Mouse (Mus musculus) megakaryocyte-erythroid progenitor cell, adult 5-6 weeks (primary cell): ENCODE results near the gene 4930548H24Rik. TPM values are rescaled to one million over a fixed set of nuclear protein-coding genes. Genes with fewer than 3 reads are reported as not detected.

Experiments used
- ATAC-seq: replicated peaks from 2 replicates; pipeline ENCODE4 v1.8.0; 2016; ENCODE audit warnings: mild to moderate bottlenecking, inconsistent platforms; ENCODE audit not compliant: severe bottlenecking, poor library complexity, low FRiP score, low TSS enrichment
- total RNA-seq, 2 experiments: library from RNA; stranded (forward) in 1 of 2; stranded (reverse) in 1 of 2; fragments of 200-1000, 215-1000 nt in 1 of 2; fragments of >200 nt in 1 of 2; fragmentation: Nextera tagmentation in 1 of 2; gene quantifications; 2 replicates each; pipeline ENCODE4 v1.2.3; 2014 to 2017

Gene 4930548H24Rik
- total RNA-seq, 2 experiments from 2014 or later = 0.75 to 4.4 TPM

DNA sequence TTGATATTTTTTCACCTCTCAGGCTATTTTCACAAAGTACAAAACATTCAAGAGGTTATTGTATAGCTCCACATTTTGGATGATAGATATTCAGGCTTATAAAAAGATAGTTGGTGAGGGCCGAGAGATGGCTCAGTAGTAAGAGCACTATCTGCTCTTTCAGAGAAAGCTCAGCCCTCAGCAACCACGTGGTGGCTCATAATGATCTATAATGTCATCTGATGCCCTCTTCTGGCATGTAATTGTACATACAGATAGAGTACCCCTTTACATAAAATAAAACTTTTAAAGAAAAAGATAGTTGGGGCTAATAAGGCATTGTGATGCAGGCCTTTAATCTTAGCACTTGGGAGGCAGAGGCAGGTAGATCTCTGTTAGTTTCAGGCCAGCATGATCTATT is 43.0 kb downstream of the 4930548H24Rik start:
- ATAC-seq = peak; percentile 83

DNA sequence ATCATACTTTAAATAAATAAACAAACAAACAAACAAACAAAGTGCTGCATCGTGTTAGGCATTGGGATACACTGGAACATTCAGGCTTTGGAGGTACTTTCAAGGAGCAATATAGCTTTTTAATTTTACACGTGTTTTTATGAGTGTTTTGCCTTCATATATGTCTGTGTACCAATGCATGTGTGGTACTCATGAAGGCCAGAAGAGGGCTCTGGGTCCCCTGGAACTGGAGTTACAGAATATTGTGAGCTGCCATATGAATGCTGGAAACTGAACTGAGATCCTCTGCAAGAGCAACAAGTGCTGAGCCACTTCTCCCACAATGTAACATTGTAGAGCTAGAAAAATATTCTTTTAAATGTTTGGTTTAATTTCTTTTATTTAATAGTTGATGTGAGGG is 49.7 kb downstream of the 4930548H24Rik start:
- ATAC-seq = no peak

Other genes starting within 250 kb of the 4930548H24Rik start
- 43.4 and 51.1 TPM in 2 replicates for gene Nrbp1, start 244.9 kb upstream of the 4930548H24Rik start, total RNA-seq (2014; fragmentation: Nextera tagmentation)
- gene Nrbp1, start 244.9 kb upstream of the 4930548H24Rik start, total RNA-seq (2017) = 64.9 and 75.5 TPM in 2 replicates
- gene Gm9970, start 244.5 kb upstream of the 4930548H24Rik start, total RNA-seq (2014; fragmentation: Nextera tagmentation) = not detected in 2 replicates
- gene Gm9970, start 244.5 kb upstream of the 4930548H24Rik start, total RNA-seq (2017) = not detected in 2 replicates
- 0.72 and 7.6 TPM in 2 replicates for gene Krtcap3, start 234.0 kb upstream of the 4930548H24Rik start, total RNA-seq (2014; fragmentation: Nextera tagmentation)
- 2.5 and 8.8 TPM in 2 replicates for gene Krtcap3, start 234.0 kb upstream of the 4930548H24Rik start, total RNA-seq (2017)
- 26.2 and 32.8 TPM in 2 replicates for gene Ift172, start 194.6 kb upstream of the 4930548H24Rik start, total RNA-seq (2014; fragmentation: Nextera tagmentation)
- 10.7 and 18.0 TPM in 2 replicates for gene Ift172, start 194.6 kb upstream of the 4930548H24Rik start, total RNA-seq (2017)
- gene Fndc4, start 189.7 kb upstream of the 4930548H24Rik start, total RNA-seq (2014; fragmentation: Nextera tagmentation) = 0.31 TPM in 1 of 2 replicates, not detected in the other
- not detected in 2 replicates for gene Fndc4, start 189.7 kb upstream of the 4930548H24Rik start, total RNA-seq (2017)
- not detected in 2 replicates for gene Gckr, start 188.3 kb upstream of the 4930548H24Rik start, total RNA-seq (2014; fragmentation: Nextera tagmentation)
- not detected in 2 replicates for gene Gckr, start 188.3 kb upstream of the 4930548H24Rik start, total RNA-seq (2017)
- 22.8 and 23.5 TPM in 2 replicates for gene Zfp512, start 33.3 kb upstream of the 4930548H24Rik start, total RNA-seq (2014; fragmentation: Nextera tagmentation)
- gene Zfp512, start 33.3 kb upstream of the 4930548H24Rik start, total RNA-seq (2017) = 28.6 and 54.5 TPM in 2 replicates
- 34.3 and 34.8 TPM in 2 replicates for gene Gpn1, start 9.0 kb downstream of the 4930548H24Rik start, total RNA-seq (2014; fragmentation: Nextera tagmentation)
- gene Gpn1, start 9.0 kb downstream of the 4930548H24Rik start, total RNA-seq (2017) = 39.7 and 46.9 TPM in 2 replicates
- 61.9 and 72.9 TPM in 2 replicates for gene Slc4a1ap, start 41.3 kb downstream of the 4930548H24Rik start, total RNA-seq (2014; fragmentation: Nextera tagmentation)
- 41.4 and 59.8 TPM in 2 replicates for gene Slc4a1ap, start 41.3 kb downstream of the 4930548H24Rik start, total RNA-seq (2017)
- 18.2 and 23.9 TPM in 2 replicates for gene Supt7l, start 42.1 kb downstream of the 4930548H24Rik start, total RNA-seq (2014; fragmentation: Nextera tagmentation)
- 18.8 and 29.6 TPM in 2 replicates for gene Supt7l, start 42.1 kb downstream of the 4930548H24Rik start, total RNA-seq (2017)
- gene Mrpl33, start 111.2 kb downstream of the 4930548H24Rik start, total RNA-seq (2014; fragmentation: Nextera tagmentation) = 290 and 320 TPM in 2 replicates
- 93.4 and 153 TPM in 2 replicates for gene Mrpl33, start 111.2 kb downstream of the 4930548H24Rik start, total RNA-seq (2017)
- gene Rbks, start 211.9 kb downstream of the 4930548H24Rik start, total RNA-seq (2014; fragmentation: Nextera tagmentation) = 21.5 and 29.3 TPM in 2 replicates
- 27.3 and 33.7 TPM in 2 replicates for gene Rbks, start 211.9 kb downstream of the 4930548H24Rik start, total RNA-seq (2017)
- gene Babam2, start 211.9 kb downstream of the 4930548H24Rik start, total RNA-seq (2014; fragmentation: Nextera tagmentation) = 82.0 and 102 TPM in 2 replicates
- 32.2 and 50.5 TPM in 2 replicates for gene Babam2, start 211.9 kb downstream of the 4930548H24Rik start, total RNA-seq (2017)